9 mouse cellular contexts compared by ENCODE assay signal in genomic region chr14:40979002-40979401, GRCm38 (mm10). TPM values are rescaled to one million over a fixed set of nuclear protein-coding genes. Genes with fewer than 3 reads are reported as not detected.
A peak's percentile ranks its signal among the peaks of the same experiment; 100 is the strongest.
DNase-seq lines count a peak whose midpoint lies in the region; ATAC-seq and TF ChIP-seq lines count a peak whose summit lies in the region.
"Had no signal": no experiment of that assay in that cellular context is flagged by ENCODE, and none has a peak within 500 bp of the region (broad histone marks: within the 10 kb centered on the region; RNA-seq: fewer than 3 reads in every experiment).

No protein-coding gene starts in this region.

- no peak overlapping the region for H3K4me3 ChIP-seq in embryonic facial prominence, embryonic 15.5 days (replicated peaks)
- H3K4me3 ChIP-seq in intestine, postnatal 0 days (ENCODE audit: low read depth, low read length) = no peak overlapping the region
- no peak overlapping the region for H3K4me3 ChIP-seq in lung, adult 2 months (replicated peaks; ENCODE audit: extremely low read depth, low read depth, low read length)

- H3K27ac ChIP-seq in embryonic facial prominence, embryonic 15.5 days (replicated peaks) = no peak overlapping the region
- H3K27ac ChIP-seq in intestine, postnatal 0 days (ENCODE audit: low read depth, low read length) = no peak overlapping the region
- H3K27ac ChIP-seq: macrophage had no signal

- H3K36me3 ChIP-seq in embryonic facial prominence, embryonic 15.5 days = no peaks in the 10 kb centered on the region
- H3K36me3 ChIP-seq in intestine, postnatal 0 days (ENCODE audit: control insufficient read depth, insufficient read depth) = no peaks in the 10 kb centered on the region

- no peak overlapping the region for H3K4me2 ChIP-seq in embryonic facial prominence, embryonic 15.5 days (replicated peaks)
- H3K4me2 ChIP-seq in intestine, postnatal 0 days (replicated peaks; ENCODE audit: low read depth) = no peak overlapping the region

- ATAC-seq in embryonic facial prominence, embryonic 15.5 days (ENCODE audit: insufficient number of reproducible peaks, low FRiP score, low TSS enrichment, low read depth) = peak; percentile 83
- ATAC-seq in intestine, postnatal 0 days = peak; percentile 86

- peak; percentile 68 for DNase-seq in layer of hippocampus, adult 11-12 months (ENCODE audit: low spot score)
- DNase-seq in layer of hippocampus, adult 9-10 months (ENCODE audit: low spot score) = no peak
- peak; percentile 80 for DNase-seq in NIH3T3 (ENCODE audit: low read depth)
- DNase-seq in lung, adult 2 months = no peak
- peak; percentile 78 for DNase-seq in retina, postnatal 1 day
- DNase-seq in right cerebral cortex, postnatal 25 days = no peak

- peak; percentile 90 for TF ChIP-seq CTCF in intestine, postnatal 0 days (IDR thresholded peaks at IDR 0.05; ENCODE audit: low read depth)
- peak; percentile 62 for TF ChIP-seq CTCF in lung, adult 2 months (IDR thresholded peaks at IDR 0.05; ENCODE audit: insufficient read depth, low read length)

- 52% methylated on average over 4 of the region's 4 CpGs for WGBS in embryonic facial prominence, embryonic 15.5 days
- 43% methylated on average over 4 of the region's 4 CpGs for WGBS in intestine, postnatal 0 days
- WGBS in lung, adult 2 months = 51% methylated on average over 4 of the region's 4 CpGs

- H3K27me3 ChIP-seq in embryonic facial prominence, embryonic 15.5 days = no peaks in the 10 kb centered on the region
- H3K27me3 ChIP-seq in intestine, postnatal 0 days (replicated peaks; ENCODE audit: control insufficient read depth, insufficient read depth, low read length) = no peaks in the 10 kb centered on the region

- H3K9me3 ChIP-seq in embryonic facial prominence, embryonic 15.5 days (replicated peaks) = no peaks in the 10 kb centered on the region
- no peaks in the 10 kb centered on the region for H3K9me3 ChIP-seq in intestine, postnatal 0 days (ENCODE audit: control insufficient read depth)

- peaks cover 8% of the 10 kb centered on the region; the same call in 1 of the 2 replicates for H3K4me1 ChIP-seq in embryonic facial prominence, embryonic 15.5 days
- no peaks in the 10 kb centered on the region for H3K4me1 ChIP-seq in intestine, postnatal 0 days (replicated peaks; ENCODE audit: control insufficient read depth, insufficient read depth, low read length)
- no peaks in the 10 kb centered on the region for H3K4me1 ChIP-seq in lung, adult 2 months (ENCODE audit: control insufficient read depth, insufficient read depth, low read length)

- TF ChIP-seq POLR2A in lung, adult 2 months (IDR thresholded peaks at IDR 0.05; ENCODE audit: borderline replicate concordance, extremely low read depth, low read depth, low read length) = no peak

- no peak overlapping the region for H3K9ac ChIP-seq in embryonic facial prominence, embryonic 15.5 days
- no peak overlapping the region for H3K9ac ChIP-seq in intestine, postnatal 0 days (ENCODE audit: low read depth, low read length)

RNA-seq across cellular contexts. Expression of gene Tspan14, which starts 12.4 kb away (rescaled TPM):
- polyA plus RNA-seq in embryonic facial prominence, embryonic 15.5 days (2015; fragmentation: Nextera tagmentation; extraction: Ambion mirVana) = 84.7 and 86.6 TPM in 2 replicates
- polyA plus RNA-seq in intestine, postnatal 0 days (2015; fragmentation: Nextera tagmentation; extraction: Ambion mirVana) = 30.5 and 33.3 TPM in 2 replicates
- 82.2 and 94.2 TPM in 2 replicates for polyA plus RNA-seq in lung, adult 2 months (2012; rRNA removed)

RNA-seq across cellular contexts. Expression of gene Fam213a, which starts 34.6 kb away (rescaled TPM):
- polyA plus RNA-seq in embryonic facial prominence, embryonic 15.5 days (2015; fragmentation: Nextera tagmentation; extraction: Ambion mirVana) = 89.0 and 91.4 TPM in 2 replicates
- 86.9 and 96.2 TPM in 2 replicates for polyA plus RNA-seq in intestine, postnatal 0 days (2015; fragmentation: Nextera tagmentation; extraction: Ambion mirVana)
- 12.6 and 12.8 TPM in 2 replicates for polyA plus RNA-seq in lung, adult 2 months (2012; rRNA removed)

Comparison
In these comparisons a context has a peak if more than half of its experiments do, and no peak if none do; other contexts are left out.
1. DNase-seq: peak in layer of hippocampus, adult 11-12 months (single experiment), NIH3T3 (single experiment) and retina, postnatal 1 day (single experiment); none in layer of hippocampus, adult 9-10 months (single experiment), lung, adult 2 months (single experiment) and right cerebral cortex, postnatal 25 days (single experiment).